Mouse (Mus musculus) C2C12 (cell line): ENCODE measurements around the gene Rbm12. TPM values are rescaled to one million over a fixed set of nuclear protein-coding genes. Genes with fewer than 3 reads are reported as not detected.

Experiments used
- H3K27me3 ChIP-seq: one replicate; pipeline ENCODE4 v1.6.1; 2011; ENCODE audit not compliant: control insufficient read depth, insufficient read depth, insufficient read length
- H3K36me3 ChIP-seq: one replicate; pipeline ENCODE4 v1.6.1; 2011; ENCODE audit not compliant: control insufficient read depth, insufficient read depth
- H3K4me3 ChIP-seq: one replicate; pipeline ENCODE4 v1.5.1; 2011; ENCODE audit warnings: mild to moderate bottlenecking, control low read depth; ENCODE audit not compliant: poor library complexity, insufficient read depth, severe bottlenecking
- H3K79me2 ChIP-seq: one replicate; pipeline ENCODE4 v1.6.1; 2011; ENCODE audit not compliant: control insufficient read depth, insufficient read depth
- H3K79me3 ChIP-seq: one replicate; pipeline ENCODE4 v1.6.1; 2011; ENCODE audit warnings: low read depth, control low read depth
- H3ac ChIP-seq: one replicate; pipeline ENCODE3; 2011; ENCODE audit warnings: low read depth; ENCODE audit not compliant: control insufficient read depth, insufficient read length
- CEBPB ChIP-seq: IDR thresholded peaks from one replicate; pipeline ENCODE4 v1.6.1; 2011; ENCODE audit warnings: low read depth, mild to moderate bottlenecking, control low read depth, moderate library complexity
- CTCF ChIP-seq: IDR thresholded peaks from one replicate; pipeline ENCODE4 v1.5.1; 2011; ENCODE audit not compliant: control insufficient read depth, insufficient read depth, insufficient read length
- FOSL1 ChIP-seq: IDR thresholded peaks from one replicate; pipeline ENCODE4 v1.8.0; 2011; ENCODE audit warnings: mild to moderate bottlenecking, low read length; ENCODE audit not compliant: poor library complexity, insufficient read depth, severe bottlenecking
- MAX ChIP-seq: IDR thresholded peaks from one replicate; pipeline ENCODE4 v1.6.1; 2011; ENCODE audit warnings: mild to moderate bottlenecking, control low read depth
- MYOD1 ChIP-seq: IDR thresholded peaks from one replicate; pipeline ENCODE4 v1.6.1; 2011; ENCODE audit warnings: low read depth; ENCODE audit not compliant: control insufficient read depth, insufficient read length
- MYOG ChIP-seq: IDR thresholded peaks from one replicate; pipeline ENCODE4 v1.6.1; 2011; ENCODE audit not compliant: control insufficient read depth, insufficient read length; ENCODE audit errors: extremely low read depth
- USF1 ChIP-seq: IDR thresholded peaks from one replicate; pipeline ENCODE4 v1.6.1; 2011; ENCODE audit warnings: low read depth, mild to moderate bottlenecking, control low read depth, moderate library complexity
- polyA plus RNA-seq: library from polyadenylated mRNA; unstranded; fragments of >200 nt; fragmentation: generic; extraction: Trizol; gene quantifications from one replicate; pipeline ENCODE4 v1.2.1, GENCODE M21; 2012; ENCODE audit warnings: missing spikeins

Rbm12 gene
- polyA plus RNA-seq, 1 experiment, result 6.4 TPM

- no peak overlapping the region for H3ac ChIP-seq
Observed at GRCm38 (mm10) chr2:156087391-156088110, 24.2 kb downstream of the Rbm12 start.

GRCm38 (mm10) chr2:156084541-156084940 is 27.2 kb downstream of the Rbm12 start:
- Histone ChIP-seq H3K79me2 (peaks cover 100% of the 10 kb centered on the region), H3K79me3 (peaks cover 66% of the 10 kb centered on the region), H3K27me3 (no peaks in the 10 kb centered on the region), H3K36me3 (peaks cover 19% of the 10 kb centered on the region), H3ac (no peak overlapping the region), H3K4me3 (no peak overlapping the region)
- TF ChIP-seq CTCF (no peak), MYOG (no peak), MYOD1 (no peak), MAX (no peak)

More at GRCm38 (mm10) chr2:156087391-156088110, 24.2 kb downstream of the Rbm12 start:
- H3K4me3 ChIP-seq, result no peak overlapping the region
- H3K27me3 ChIP-seq, result no peaks in the 10 kb centered on the region
- peaks cover 76% of the 10 kb centered on the region for H3K79me3 ChIP-seq
- TF ChIP-seq MAX, result no peak
- TF ChIP-seq CTCF, result no peak
- peak; percentile 27 for TF ChIP-seq USF1
- no peak for TF ChIP-seq MYOG
- TF ChIP-seq FOSL1, result no peak
- TF ChIP-seq CEBPB, result no peak
- no peak for TF ChIP-seq MYOD1
- peaks cover 27% of the 10 kb centered on the region for H3K36me3 ChIP-seq
- peaks cover 100% of the 10 kb centered on the region for H3K79me2 ChIP-seq

- no peak for TF ChIP-seq MYOG
- TF ChIP-seq CEBPB, result no peak
- no peak for TF ChIP-seq USF1
- TF ChIP-seq FOSL1, result no peak
- TF ChIP-seq MYOD1, result no peak
- TF ChIP-seq CTCF, result no peak
- no peak for TF ChIP-seq MAX
- Histone ChIP-seq H3K27me3 (no peaks in the 10 kb centered on the region), H3K79me2 (peaks cover 65% of the 10 kb centered on the region), H3ac (no peak overlapping the region), H3K36me3 (peaks cover 33% of the 10 kb centered on the region), H3K79me3 (peaks cover 38% of the 10 kb centered on the region), H3K4me3 (no peak overlapping the region)
Observed at GRCm38 (mm10) chr2:156080391-156080790, 31.4 kb downstream of the Rbm12 start.

GRCm38 (mm10) chr2:156079674-156080073 is 32.1 kb downstream of the Rbm12 start:
- Histone ChIP-seq H3K27me3 (no peaks in the 10 kb centered on the region), H3K79me2 (peaks cover 58% of the 10 kb centered on the region), H3K36me3 (peaks cover 33% of the 10 kb centered on the region), H3ac (no peak overlapping the region), H3K79me3 (peaks cover 33% of the 10 kb centered on the region), H3K4me3 (no peak overlapping the region)
- TF ChIP-seq MYOG (no peak), CEBPB (no peak), MAX (no peak), CTCF (no peak), FOSL1 (no peak), USF1 (no peak), MYOD1 (no peak)

- TF ChIP-seq MYOG (no peak), CTCF (no peak), FOSL1 (no peak), MAX (no peak), USF1 (no peak), CEBPB (no peak), MYOD1 (no peak)
- H3K79me2 ChIP-seq, result peaks cover 53% of the 10 kb centered on the region
- no peak overlapping the region for H3ac ChIP-seq
- H3K36me3 ChIP-seq, result peaks cover 38% of the 10 kb centered on the region
- no peak overlapping the region for H3K4me3 ChIP-seq
- no peaks in the 10 kb centered on the region for H3K27me3 ChIP-seq
- peaks cover 29% of the 10 kb centered on the region for H3K79me3 ChIP-seq
Observed at GRCm38 (mm10) chr2:156079183-156079560, 32.6 kb downstream of the Rbm12 start.

GRCm38 (mm10) chr2:156078421-156079182 is 33.2 kb downstream of the Rbm12 start:
- no peak overlapping the region for H3K4me3 ChIP-seq
- peaks cover 44% of the 10 kb centered on the region for H3K36me3 ChIP-seq
- peaks cover 47% of the 10 kb centered on the region for H3K79me2 ChIP-seq
- no peaks in the 10 kb centered on the region for H3K27me3 ChIP-seq
- H3K79me3 ChIP-seq, result peaks cover 26% of the 10 kb centered on the region
- TF ChIP-seq CTCF (no peak), USF1 (no peak), MYOD1 (no peak), MAX (no peak), FOSL1 (no peak), MYOG (no peak), CEBPB (no peak)
- no peak overlapping the region for H3ac ChIP-seq
